Mouse (Mus musculus): Measurements from ENCODE around the gene Lpcat2.
A peak's percentile ranks its signal among the peaks of the same experiment; 100 is the strongest.
"Not testable (repeated sequence)": the region's sequence is repeated elsewhere in the genome, so short reads cannot be mapped to it uniquely, and the experiment has no call there.

The Lpcat2 gene

DNA sequence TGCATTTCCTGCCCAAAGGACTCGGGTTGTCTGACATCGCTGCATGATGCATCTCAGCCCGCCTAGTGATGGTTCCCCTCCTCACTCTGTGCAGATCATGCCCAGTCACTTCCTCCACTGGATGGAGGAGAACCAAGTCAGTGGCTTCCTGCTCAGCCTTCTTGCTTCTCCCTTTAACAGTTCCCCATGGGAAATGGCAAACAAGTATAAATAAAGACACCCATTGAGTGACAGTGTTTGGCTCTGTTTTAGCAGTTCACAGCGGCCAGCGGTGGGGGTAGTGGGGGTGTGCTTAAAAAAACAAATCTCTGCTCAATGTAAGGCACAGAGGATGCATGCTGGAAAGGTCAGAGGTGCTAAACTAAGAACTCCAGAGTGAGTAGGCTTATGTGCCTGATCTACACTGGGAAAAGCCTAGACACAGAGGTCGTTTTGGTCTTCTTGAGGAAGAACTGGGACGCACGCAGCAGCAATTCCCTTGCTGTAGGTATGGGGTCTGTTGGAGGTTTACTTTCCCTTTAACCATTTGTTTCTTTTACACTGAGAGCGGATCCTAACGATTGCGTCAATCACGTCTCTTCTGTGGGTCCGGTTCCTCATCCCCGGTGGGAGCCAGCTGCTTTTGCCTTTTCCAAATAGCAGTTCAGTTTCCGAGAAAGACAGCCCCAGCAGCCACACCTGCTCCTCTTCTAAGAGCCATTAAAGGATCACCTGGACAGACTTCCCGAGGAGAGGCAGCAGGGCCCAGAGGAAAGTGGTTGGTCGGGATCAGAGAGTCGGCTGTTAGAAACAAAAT, 1.8 kb upstream of the Lpcat2 start:
- no peak for DNase-seq (ENCODE audit: extremely low spot score, low read depth, low spot score)

DNA sequence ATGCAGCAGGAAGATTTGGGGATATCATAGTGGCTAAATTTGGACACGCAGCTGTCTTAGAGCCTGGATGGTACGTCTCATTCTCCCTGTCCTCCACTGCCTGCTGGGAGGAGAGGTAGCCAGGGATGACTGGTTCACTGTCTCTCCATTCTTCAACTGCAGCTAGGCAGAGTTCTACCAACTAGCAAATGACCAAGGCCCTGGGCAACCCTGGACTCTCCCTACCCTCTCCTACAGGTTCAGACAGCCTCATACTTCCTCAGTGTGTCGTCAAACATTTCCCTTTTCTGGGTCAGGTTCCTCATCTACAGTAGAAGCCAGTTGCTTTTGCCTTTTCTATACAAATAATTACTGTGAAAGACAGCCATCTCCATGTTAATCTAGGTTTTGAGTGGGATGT, 466 bp upstream of the Lpcat2 start:
- DNase-seq (ENCODE audit: extremely low spot score, low read depth, low spot score), result no peak

DNA sequence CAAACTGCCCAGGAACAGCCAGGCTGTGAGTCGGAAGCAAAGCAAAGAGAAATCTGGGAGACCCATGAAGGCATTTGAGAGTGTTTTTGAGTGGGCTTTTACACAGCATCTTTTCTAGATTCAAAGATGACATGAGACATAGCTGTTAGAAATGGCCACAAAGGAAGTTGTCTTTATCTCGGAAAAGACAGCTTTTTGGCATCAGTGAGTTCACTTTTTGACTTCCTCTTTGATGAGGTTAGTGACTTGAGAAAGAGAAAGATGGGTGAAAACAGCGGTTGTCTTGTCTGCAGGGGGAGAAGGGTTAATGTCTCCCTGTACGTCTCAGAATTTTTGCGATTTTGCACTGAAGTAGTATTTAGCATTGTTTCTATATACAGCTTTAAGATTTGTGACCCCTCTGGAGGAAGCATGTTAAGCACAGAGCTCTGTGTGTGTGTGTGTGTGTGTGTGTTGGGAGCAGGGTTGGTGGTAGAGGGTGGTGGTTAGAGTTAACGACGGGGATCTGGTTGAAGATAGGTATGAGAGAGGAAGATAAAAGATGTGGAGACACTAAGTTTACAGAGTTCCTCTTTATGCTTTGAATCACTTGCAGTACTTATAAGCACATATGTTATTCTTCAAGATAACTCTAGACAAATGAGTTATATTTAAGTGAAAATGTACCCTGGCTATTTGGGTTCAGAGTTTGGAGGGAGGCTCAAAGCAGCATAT, 1.3 kb downstream of the Lpcat2 start:
- no peak for DNase-seq (ENCODE audit: extremely low spot score, low read depth, low spot score)

DNA sequence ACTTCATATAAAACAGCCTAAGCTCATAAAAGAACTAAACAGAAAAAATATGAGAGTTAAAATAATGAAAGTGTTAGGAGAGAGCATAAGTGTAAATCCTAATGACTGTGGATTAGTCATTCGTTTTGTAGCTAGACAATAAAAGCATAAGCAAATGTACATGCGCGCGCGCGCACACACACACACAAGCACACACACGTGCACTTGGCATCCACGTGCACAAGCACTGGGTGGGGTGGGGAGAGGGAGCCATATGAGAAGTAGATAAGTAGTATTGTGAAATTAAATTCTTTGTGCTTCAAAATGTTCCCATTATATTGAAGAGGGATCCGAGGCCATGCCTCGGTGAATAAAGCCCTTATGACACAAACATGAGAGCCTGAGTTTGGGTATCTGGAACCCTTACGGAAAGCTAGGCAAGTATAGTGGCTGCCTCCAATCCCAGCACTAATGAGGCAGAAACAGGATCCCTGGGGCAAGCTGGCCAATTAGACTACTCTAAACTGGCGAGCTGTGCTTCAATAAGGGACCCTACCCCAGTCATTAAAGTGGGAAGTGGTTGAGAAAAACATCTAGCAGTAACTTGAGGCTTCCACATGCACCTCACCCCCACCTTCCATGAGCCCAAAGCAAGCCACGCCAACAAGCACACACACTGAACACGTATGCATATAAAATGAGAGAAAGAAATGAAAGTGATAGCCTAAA, 3.5 kb downstream of the Lpcat2 start:
- no peak for DNase-seq (ENCODE audit: extremely low spot score, low read depth, low spot score)

DNA sequence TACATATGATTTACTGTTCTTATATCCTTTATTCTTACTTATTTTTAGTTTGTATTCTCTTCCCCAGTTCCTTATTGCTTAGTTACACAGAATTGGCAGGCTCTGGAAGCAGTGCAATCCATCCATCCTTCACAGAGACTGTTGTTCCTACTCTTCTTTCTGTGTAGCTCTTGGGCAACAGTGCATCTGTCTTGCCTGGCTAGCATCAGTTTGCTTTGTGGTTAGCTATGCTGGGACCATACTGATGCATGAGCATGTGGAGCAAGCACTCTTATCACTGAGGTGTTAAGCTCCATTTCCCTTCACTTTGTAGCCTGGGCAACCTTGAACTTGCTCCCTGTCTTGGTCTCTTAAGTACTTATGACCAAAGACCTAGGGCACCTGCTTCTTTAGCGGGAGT, 6.8 kb downstream of the Lpcat2 start:
- DNase-seq (ENCODE audit: extremely low spot score, low read depth, low spot score), result no peak

DNA sequence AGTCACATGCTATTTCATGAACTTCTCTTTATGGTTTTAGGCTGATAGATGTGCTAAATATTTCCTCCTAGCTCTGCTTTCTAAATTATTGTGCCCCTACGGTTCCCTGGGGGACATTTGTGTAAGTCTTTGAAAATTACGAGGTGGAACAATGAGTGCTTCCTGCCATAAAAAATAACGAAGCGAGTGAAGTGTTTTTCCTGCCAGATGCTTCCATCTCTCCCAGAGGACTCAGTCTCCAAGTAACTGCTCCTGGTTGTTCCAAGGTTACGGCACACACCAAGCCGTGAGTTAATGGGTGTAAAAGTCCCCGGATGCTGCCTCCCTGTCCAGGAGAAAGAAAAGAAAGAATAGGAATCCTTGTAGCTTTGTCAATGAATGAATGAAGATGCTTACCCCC, 15.1 kb downstream of the Lpcat2 start:
- DNase-seq (ENCODE audit: extremely low spot score, low read depth, low spot score), result peak; percentile 39

DNA sequence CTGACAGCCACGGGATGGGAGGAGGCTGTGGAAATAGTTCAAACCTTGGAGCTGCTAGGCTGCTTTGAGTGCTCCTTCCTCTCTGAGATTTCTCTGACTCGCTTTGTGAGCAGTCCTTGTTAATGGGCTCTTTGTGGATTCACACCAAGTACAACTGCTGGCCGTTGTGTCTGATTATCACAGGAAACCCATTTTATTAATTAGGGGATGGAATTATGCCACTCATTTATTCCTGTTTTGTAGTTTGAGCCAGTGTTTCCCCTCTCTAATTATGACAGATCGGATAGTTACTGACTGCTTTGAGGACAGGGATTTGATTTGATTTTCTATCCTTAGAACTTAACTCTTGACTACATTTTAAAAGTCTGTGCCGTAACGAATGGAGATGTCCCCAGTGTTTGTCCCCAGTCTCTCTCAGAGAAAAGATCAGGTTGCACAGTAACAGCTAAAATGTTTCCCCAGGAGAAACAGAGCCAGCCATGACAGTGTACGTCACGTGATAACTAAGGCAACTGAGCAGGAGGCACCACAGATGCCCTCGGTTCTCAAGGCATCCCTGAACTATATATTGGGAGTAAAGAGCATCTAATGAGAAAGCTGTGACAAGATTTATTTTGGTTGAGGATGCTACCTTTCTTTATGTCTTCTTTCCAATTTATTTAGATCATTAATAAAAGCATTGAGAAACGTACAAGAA, 17.1 kb downstream of the Lpcat2 start:
- no peak for DNase-seq (ENCODE audit: extremely low spot score, low read depth, low spot score)

DNA sequence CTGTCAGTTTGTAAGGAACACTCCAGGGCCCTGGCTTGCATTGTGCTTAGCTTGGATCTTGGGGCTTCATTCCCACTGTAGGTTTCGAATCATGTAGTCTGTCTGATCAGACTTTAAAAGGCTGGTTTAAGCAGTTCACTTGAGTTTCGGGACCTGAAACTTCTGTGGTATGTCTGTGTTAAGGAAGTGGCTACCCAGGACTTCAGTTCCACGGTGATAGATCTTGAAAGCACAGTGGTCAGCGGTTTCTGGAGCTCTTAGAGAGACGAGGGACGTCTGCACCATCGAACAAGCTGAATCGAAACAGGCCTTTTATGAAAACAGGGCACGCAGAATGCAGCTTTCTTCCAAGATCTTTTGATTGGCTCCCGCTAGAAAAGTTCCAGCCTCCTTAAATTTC, 20.7 kb downstream of the Lpcat2 start:
- no peak for DNase-seq (ENCODE audit: extremely low spot score, low read depth, low spot score)

DNA sequence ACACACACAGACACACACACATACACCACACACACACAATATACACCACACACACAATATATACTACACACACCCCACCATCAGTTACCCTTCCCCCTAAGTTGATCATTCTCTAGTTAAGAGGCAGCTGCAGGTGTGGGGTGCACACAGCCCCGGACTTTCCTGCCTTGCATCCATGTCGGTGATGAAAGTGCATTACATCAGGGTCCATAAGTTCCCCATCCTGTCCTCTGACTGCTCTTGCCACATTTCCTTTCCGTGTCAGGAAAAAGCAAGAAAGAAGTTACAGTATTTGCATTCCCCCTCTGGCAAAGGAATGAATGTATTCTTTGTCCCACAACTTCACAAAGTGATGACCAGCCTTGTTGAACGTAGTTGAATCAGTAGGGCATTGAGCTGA, 26.1 kb downstream of the Lpcat2 start:
- DNase-seq (ENCODE audit: extremely low spot score, low read depth, low spot score), result no peak

DNA sequence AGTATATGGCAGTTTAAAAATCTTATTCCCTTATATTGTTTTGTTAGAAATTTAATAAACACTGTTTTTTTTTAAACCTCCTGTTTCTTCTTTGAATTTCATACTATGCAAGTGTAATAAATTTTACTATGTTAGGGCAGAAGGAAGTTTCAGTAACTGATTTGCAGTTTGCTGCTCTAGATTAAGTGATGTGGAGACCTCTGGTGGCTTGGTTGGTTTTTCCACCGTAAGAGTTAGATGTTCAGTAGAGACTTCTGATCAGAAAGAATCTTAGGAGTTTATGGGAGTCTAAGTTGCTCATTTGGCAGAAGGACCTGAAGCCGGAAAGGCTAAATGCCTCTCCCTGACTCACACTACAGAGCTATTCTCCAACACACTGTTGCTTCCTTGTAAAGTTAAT, 28.6 kb downstream of the Lpcat2 start:
- DNase-seq (ENCODE audit: extremely low spot score, low read depth, low spot score), result no peak

DNA sequence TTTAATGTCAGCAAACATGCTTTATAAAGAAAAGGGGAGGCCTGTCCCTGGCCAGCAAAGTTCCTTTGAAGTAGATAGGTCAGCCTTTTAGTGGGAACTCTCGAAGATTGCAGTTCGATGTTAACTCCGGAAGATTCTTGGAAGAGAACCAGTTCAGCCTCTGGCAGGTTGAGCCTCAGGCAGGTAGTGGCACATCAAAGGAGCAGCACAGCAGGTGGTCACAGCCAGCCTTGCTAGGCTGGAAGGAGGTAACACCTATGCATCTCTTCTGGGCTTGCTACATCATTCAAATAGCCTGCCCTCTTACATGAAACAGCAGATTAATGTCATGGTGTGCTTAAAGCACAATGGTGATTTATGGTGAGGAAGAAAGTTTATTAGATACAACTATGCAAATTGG, 37.1 kb downstream of the Lpcat2 start:
- DNase-seq (ENCODE audit: extremely low spot score, low read depth, low spot score), result not testable (repeated sequence)

DNA sequence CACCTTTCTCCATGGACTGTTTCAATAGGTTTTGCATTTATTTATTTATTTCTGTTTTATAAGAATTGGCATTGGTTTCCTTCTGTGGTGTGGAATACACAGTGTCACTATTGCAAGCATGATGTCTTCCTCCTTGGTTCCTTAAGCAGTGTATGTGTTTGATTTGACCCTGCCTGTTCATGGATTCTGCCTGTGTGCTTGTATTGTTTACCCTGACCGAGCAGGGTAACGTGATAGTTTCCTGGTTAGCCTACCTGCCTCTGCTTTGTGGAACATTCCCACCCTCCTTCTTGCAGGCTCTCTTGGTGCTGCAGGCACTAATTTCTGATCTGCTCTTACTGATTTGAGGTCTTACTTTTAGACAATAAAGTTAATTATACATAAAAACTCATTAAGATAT, 38.7 kb downstream of the Lpcat2 start:
- DNase-seq (ENCODE audit: extremely low spot score, low read depth, low spot score), result no peak

DNA sequence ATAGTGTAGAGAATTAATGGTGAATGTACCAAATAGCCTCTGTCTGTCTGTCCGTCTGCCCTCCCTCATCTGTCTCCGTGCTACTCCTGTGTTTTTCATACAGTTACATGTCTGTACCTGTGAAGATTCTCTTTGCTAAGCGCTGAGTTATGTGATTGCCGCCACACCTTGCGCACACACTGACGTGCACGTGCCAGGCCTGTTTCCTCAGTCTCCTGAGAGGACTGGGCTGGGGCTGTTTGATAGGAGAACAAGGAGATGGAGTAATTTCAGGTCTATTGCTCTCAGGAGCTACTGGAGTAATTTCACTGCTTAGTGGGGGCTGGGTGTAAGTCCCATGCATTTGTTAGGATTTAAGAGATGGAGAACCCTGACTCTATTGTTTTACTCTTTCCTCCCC, 39.9 kb downstream of the Lpcat2 start:
- no peak for DNase-seq (ENCODE audit: extremely low spot score, low read depth, low spot score)

DNA sequence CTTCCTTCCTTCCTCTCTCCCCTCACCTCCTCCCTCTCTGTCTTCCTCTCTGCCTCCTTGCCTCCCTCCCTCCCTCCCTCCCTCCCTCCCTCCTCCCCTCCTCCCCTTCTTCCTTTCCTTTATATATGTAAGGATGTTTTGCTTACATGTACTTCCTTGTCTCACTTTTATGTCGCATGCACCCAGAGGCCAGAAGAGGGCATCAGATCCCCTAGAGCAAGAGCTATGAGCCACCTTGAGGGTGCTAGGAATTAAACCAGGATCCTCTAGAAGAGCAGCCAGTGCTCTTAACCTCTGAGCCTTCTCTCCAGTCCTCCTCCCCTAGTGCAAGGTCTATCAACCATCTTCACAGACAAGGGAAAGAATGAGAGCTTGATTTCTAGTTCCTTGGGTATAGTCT, 40.9 kb downstream of the Lpcat2 start:
- DNase-seq (ENCODE audit: extremely low spot score, low read depth, low spot score), result no peak

DNA sequence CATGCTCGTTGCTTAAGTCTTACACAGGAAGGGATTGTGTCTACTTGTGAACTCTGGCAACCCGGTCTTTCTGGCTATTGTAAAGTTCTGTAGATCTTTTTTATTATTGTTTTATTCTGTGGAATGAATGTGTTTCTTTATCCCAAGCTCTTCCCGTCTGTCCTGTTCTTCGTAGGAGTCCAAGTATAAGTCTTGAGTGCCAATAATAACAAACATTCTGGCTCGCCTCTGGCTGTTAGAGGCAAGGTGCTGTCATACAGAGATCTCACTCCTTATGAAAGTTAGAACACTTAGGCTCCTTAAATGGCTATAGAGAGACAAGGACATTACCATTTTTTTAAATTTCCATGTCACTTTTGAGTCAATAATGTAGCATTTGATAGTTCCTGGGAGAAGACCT, 41.5 kb downstream of the Lpcat2 start:
- DNase-seq (ENCODE audit: extremely low spot score, low read depth, low spot score), result no peak

DNA sequence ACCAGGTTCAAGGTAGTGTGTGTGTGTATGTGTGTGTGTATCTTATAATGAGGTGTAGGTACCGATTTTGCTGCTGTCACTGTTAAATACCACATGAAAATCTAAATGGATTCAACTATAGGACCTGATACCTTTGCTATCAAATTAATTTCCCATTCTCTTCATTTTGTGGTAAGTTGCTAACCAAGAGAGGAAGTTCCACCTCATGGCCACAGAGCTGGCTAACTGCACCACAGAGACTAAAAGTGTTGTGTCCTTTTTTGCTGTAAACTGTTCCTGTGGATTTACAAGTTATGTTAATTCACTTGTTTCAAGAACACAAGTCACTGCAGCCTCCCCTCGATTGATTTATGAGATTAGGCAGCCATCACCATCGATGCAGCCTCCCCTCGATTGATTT, 42.7 kb downstream of the Lpcat2 start:
- no peak for DNase-seq (ENCODE audit: extremely low spot score, low read depth, low spot score)

DNA sequence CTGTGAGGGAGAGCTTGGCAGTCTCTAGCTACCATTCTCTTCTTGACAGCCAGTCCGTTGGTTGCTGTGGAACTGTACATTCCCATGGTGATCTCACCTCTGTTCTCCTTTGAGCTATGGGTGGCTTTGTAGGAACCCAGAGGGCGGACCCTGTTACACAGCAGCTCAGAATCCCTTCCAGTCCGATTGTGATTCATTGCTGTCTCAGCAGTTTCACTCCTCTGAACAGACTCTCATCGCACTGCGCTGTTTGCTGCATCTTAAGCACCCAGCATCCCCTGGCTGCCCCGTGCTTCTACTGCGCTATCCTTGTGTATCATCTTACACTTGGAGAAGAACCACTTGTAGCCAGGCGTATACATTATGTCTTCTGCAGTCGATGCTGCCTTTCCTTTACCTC, 44.5 kb downstream of the Lpcat2 start:
- DNase-seq (ENCODE audit: extremely low spot score, low read depth, low spot score), result no peak

DNA sequence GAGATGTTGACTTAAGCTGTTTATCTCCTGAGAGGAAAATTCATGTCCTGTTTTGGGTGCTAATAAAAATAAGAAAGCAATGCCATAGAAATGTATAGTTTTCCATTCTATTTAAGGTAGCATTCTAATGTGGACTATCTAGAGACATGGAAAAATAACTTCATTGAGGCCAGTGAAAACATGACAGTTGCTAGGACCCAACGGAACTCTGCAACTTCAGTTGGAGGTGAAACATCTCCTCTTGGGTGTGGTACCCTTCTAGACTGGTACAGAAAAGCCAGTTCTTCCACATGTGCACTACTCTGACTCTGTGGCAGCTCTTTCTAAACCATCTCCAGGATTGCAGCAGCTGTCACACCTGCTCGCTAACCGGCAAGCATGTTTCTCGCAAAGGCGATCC, 46.0 kb downstream of the Lpcat2 start, which contains the start of gene Capns2:
Capns2 (plus strand) TSS at position 301 of the 400 bp plus-strand sequence.
- no peak for DNase-seq (ENCODE audit: extremely low spot score, low read depth, low spot score)

DNA sequence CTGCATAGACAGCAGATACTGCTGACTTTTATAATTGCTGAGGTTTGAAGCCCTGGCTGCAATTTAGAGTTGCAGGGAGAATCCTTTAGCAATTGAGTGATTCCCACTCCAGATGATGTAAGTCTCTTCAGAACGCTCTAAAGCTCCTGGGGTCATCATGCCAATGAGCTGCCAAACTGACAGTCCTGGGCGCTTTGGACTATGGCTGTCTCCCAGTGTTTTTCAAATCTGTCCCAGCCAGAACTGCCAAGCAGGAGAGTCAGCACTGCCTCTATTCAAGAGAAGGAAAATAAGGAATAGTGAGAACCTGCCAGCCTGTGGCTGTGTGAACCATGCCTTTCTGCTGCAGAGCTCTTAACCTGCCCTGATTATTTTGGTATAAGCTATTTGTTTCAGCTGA, 47.8 kb downstream of the Lpcat2 start:
- DNase-seq (ENCODE audit: extremely low spot score, low read depth, low spot score), result no peak

DNA sequence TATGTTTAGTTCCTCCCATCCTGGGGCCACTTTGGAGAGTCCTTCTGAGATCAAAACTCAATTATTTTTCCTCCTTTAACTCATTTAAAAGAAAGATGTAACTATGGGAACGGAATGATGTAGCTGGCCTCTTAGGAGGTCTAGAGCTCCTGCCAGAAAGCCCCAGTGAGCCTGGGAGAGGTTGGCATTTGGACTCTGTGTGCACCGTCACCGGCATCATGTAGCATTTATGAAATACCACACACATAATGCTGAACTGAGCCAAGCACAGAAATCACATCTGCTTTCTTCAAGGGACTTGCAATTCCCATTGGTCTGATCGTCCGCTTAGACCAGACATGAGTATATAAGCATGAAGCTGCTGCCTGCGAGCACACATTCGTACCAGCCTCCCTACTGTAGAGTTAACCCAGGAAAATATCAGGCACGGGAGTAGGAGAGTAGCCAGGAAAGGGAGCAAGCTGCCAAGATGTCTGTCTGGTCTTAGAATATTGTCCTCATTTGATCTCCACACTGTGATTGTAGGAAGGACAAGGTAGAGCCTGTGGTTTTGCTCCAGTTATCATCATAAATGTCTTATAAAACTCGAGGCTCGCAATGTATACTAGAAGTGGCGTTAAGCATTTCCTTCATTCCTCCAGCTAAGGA, 48.5 kb downstream of the Lpcat2 start:
- no peak for DNase-seq (ENCODE audit: extremely low spot score, low read depth, low spot score)

DNA sequence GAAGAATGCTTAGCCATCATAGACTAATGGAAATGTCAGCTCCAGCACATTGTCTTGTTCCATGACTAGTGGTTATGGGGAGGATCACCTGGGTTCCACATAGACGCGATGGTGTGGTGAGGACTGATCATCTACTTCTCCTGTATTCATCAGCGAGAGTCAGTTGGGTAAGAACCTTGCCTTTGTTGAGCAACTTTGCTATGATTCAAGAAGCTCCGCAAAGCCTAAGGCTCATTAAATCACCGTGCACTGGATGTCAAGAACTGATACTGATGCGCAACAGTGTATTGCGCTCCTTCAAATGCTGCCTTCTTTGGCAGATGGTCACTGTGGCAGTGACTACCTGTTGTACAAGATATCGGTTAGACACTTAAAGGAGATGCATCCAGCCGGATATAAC, 51.4 kb downstream of the Lpcat2 start:
- no peak for DNase-seq (ENCODE audit: extremely low spot score, low read depth, low spot score)

Data from hindlimb bud, embryonic 11.5 days (tissue).